Mouse (Mus musculus): ENCODE results near the gene Apcs. TPM values are rescaled to one million over a fixed set of nuclear protein-coding genes. Genes with fewer than 3 reads are reported as not detected.

The Apcs gene
- not detected in 3 replicates for total RNA-seq (2017)

- no peak for ATAC-seq (replicated peaks; ENCODE audit: insufficient number of reproducible peaks, low FRiP score, low TSS enrichment, poor library complexity, severe bottlenecking)
Measured at GRCm38 (mm10) chr1:172894777-172895357, at the start of gene Apcs. Gene Apcs, minus strand, starts transcription at chr1:172895041.

DNA sequence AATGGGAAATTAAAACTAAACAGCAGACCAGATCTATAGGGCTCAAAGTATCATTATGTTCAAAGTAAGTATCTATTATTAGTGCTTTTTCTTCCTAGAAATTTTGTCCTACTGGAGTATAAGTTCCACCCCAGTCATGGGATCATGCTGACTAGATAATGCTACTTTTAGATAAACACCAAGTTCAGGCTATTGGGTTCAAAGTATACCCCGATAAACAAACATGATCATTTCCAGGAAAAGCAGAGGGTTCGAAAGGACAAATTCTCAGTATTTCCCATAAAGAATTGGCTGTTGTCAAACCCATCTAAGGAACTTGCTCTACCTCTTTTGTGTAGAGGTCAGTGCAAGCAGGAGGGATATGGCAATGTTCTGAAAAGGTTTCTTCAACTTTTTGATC is 37.4 kb upstream of the Apcs start:
- no peak for ATAC-seq (replicated peaks; ENCODE audit: insufficient number of reproducible peaks, low FRiP score, low TSS enrichment, poor library complexity, severe bottlenecking)

DNA sequence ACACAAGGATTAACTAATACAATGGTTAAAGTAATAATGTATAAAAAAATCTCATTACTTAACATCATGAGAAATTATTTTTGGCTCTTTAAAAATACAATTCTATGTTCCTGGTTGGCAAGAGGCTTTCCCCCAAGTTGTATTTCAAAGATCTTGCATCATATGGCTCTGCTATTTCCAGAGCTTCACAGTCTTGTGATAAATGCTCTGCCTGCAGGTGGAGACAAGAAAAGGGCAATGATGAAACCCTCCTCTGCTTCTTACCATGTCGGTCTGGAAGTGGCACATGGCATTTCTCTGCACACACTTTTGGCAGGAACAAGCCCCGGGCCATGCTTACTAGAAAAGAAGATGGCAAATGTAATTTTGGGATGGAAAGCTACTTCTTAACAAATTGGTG is 23.6 kb upstream of the Apcs start:
- no peak for ATAC-seq (replicated peaks; ENCODE audit: insufficient number of reproducible peaks, low FRiP score, low TSS enrichment, poor library complexity, severe bottlenecking)

- no peak for ATAC-seq (replicated peaks; ENCODE audit: insufficient number of reproducible peaks, low FRiP score, low TSS enrichment, poor library complexity, severe bottlenecking)
Measured at GRCm38 (mm10) chr1:172917115-172917514, 22.3 kb upstream of the Apcs start.

- ATAC-seq (replicated peaks; ENCODE audit: insufficient number of reproducible peaks, low FRiP score, low TSS enrichment, poor library complexity, severe bottlenecking): no peak
Measured at GRCm38 (mm10) chr1:172903313-172903712, 8.5 kb upstream of the Apcs start.

DNA sequence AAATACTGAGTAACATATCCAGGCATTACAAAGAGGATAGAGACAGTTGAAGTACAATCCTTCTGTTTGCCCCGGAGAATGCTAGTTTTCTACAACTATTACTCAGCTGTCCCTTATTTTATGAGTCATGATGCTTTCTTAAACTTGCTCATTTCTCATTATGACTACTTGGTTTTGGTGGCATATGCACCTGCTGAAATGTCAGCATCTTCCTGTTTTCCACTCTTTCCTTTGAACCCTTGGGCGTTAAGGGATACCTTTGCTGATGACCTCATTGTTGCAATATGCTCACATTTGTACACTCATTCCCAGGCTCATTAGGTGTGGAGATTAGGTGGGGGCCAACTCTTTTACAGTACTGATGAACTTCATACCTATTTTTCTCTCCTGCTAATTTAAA is 594 bp upstream of the Apcs start:
- ATAC-seq (replicated peaks; ENCODE audit: insufficient number of reproducible peaks, low FRiP score, low TSS enrichment, poor library complexity, severe bottlenecking): no peak

DNA sequence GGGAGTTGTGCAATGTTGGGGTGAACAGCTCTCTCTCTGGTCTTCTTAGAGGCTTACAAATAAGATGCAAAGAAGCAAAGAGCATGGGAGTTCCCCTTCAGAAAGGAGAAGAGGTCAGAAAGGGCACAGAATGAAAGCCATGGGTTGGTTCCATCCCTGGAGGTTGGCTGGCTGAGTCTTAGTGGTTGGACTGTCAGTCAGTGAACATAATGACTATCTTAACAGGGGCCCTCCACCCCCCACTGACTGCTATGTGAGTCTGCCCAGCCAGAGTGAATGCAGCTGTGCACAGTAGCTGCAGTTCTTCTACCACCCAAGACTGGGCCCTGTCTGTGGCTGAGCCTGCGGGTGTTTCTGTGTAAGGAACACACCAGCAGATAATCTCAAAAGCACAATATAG is 18.2 kb downstream of the Apcs start:
- no peak for ATAC-seq (replicated peaks; ENCODE audit: insufficient number of reproducible peaks, low FRiP score, low TSS enrichment, poor library complexity, severe bottlenecking)

DNA sequence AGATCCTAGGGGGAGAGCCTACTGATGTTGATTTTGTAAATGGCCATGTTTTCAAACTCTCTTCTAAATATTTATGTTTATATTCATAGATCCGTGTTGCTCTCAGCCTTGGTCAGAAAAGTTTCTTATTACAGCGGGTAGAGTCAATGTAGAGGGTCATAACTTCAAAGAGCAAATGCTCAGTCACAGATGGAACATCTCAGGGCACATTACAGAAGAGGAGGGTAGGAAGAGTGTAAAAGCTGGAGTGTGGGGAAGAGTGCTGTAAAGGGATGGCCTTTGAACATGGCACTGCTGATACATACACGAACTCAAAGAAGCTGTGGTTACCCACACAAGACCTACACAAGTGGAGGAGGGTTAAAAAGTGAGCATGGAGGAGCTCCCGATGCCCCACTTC is 19.6 kb downstream of the Apcs start:
- ATAC-seq (replicated peaks; ENCODE audit: insufficient number of reproducible peaks, low FRiP score, low TSS enrichment, poor library complexity, severe bottlenecking): no peak

- no peak for ATAC-seq (replicated peaks; ENCODE audit: insufficient number of reproducible peaks, low FRiP score, low TSS enrichment, poor library complexity, severe bottlenecking)
Measured at GRCm38 (mm10) chr1:172848171-172848570, 46.7 kb downstream of the Apcs start.

- no peak for ATAC-seq (replicated peaks; ENCODE audit: insufficient number of reproducible peaks, low FRiP score, low TSS enrichment, poor library complexity, severe bottlenecking)
Measured at GRCm38 (mm10) chr1:172847044-172847761, 47.6 kb downstream of the Apcs start.

Other genes starting within 250 kb of the Apcs start
- gene Crp, start 197.0 kb downstream of the Apcs start, total RNA-seq (2017): not detected in 3 replicates
- gene Olfr16, start 55.4 kb upstream of the Apcs start, total RNA-seq (2017): 0.58 TPM in 1 of 3 replicates, not detected in the others
- not detected in 3 replicates for gene Olfr1408, start 242.3 kb upstream of the Apcs start, total RNA-seq (2017)